8 mouse cellular contexts compared by ENCODE assay signal in genomic region chr12:108249522-108249921, GRCm38 (mm10). TPM values are rescaled to one million over a fixed set of nuclear protein-coding genes. Genes with fewer than 3 reads are reported as not detected.
A peak's percentile ranks its signal among the peaks of the same experiment; 100 is the strongest.
DNase-seq lines count a peak whose midpoint lies in the region; ATAC-seq and TF ChIP-seq lines count a peak whose summit lies in the region.

No protein-coding gene starts in this region.

- H3K9me3 ChIP-seq in forebrain, embryonic 12.5 days: no peaks in the 10 kb centered on the region
- H3K9me3 ChIP-seq in forebrain, embryonic 13.5 days (replicated peaks): no peaks in the 10 kb centered on the region
- H3K9me3 ChIP-seq in intestine, postnatal 0 days (ENCODE audit: control insufficient read depth): no peaks in the 10 kb centered on the region
- no peaks in the 10 kb centered on the region for H3K9me3 ChIP-seq in lung, embryonic 14.5 days (ENCODE audit: low read depth, low read length)

- no peaks in the 10 kb centered on the region for H3K27me3 ChIP-seq in forebrain, embryonic 12.5 days
- H3K27me3 ChIP-seq in forebrain, embryonic 13.5 days: no peaks in the 10 kb centered on the region
- H3K27me3 ChIP-seq in intestine, postnatal 0 days (replicated peaks; ENCODE audit: control insufficient read depth, insufficient read depth, low read length): no peaks in the 10 kb centered on the region
- no peaks in the 10 kb centered on the region for H3K27me3 ChIP-seq in lung, embryonic 14.5 days (ENCODE audit: insufficient read depth, low read length)

- no peak overlapping the region for H3K4me3 ChIP-seq in forebrain, embryonic 12.5 days (replicated peaks)
- no peak overlapping the region for H3K4me3 ChIP-seq in forebrain, embryonic 13.5 days
- H3K4me3 ChIP-seq in intestine, postnatal 0 days (ENCODE audit: low read depth, low read length): no peak overlapping the region
- no peak overlapping the region for H3K4me3 ChIP-seq in lung, embryonic 14.5 days (ENCODE audit: low read depth, low read length)

- 72% methylated on average over 10 of the region's 10 CpGs for WGBS in forebrain, embryonic 12.5 days
- WGBS in forebrain, embryonic 13.5 days: 58% methylated on average over 10 of the region's 10 CpGs
- 30% methylated on average over 10 of the region's 10 CpGs for WGBS in intestine, postnatal 0 days
- 29% methylated on average over 10 of the region's 10 CpGs for WGBS in lung, embryonic 14.5 days

- no peak for TF ChIP-seq CTCF in intestine, postnatal 0 days (IDR thresholded peaks at IDR 0.05; ENCODE audit: low read depth)
- no peak for TF ChIP-seq CTCF in lung, embryonic 14.5 days (IDR thresholded peaks at IDR 0.05; ENCODE audit: low read depth)

- no peak for ATAC-seq in forebrain, embryonic 12.5 days (ENCODE audit: low FRiP score)
- no peak for ATAC-seq in forebrain, embryonic 13.5 days
- ATAC-seq in intestine, postnatal 0 days: peak; percentile 48
- peak; percentile 22 for ATAC-seq in lung, embryonic 14.5 days (ENCODE audit: insufficient read depth)

- peaks cover 72% of the 10 kb centered on the region for H3K4me1 ChIP-seq in forebrain, embryonic 12.5 days
- H3K4me1 ChIP-seq in forebrain, embryonic 13.5 days: peaks cover 69% of the 10 kb centered on the region
- peaks cover 31% of the 10 kb centered on the region for H3K4me1 ChIP-seq in intestine, postnatal 0 days (replicated peaks; ENCODE audit: control insufficient read depth, insufficient read depth, low read length)
- peaks cover 31% of the 10 kb centered on the region for H3K4me1 ChIP-seq in lung, embryonic 14.5 days (ENCODE audit: insufficient read depth)

- no peak overlapping the region for H3K9ac ChIP-seq in forebrain, embryonic 12.5 days
- no peak overlapping the region for H3K9ac ChIP-seq in forebrain, embryonic 13.5 days
- H3K9ac ChIP-seq in intestine, postnatal 0 days (ENCODE audit: low read depth, low read length): no peak overlapping the region
- H3K9ac ChIP-seq in lung, embryonic 14.5 days: no peak overlapping the region

- intact Hi-C loops in gastrocnemius, postnatal 14 days (cut with DNase I; ENCODE audit: low total_unique reads): no loop called here

- H3K4me2 ChIP-seq in forebrain, embryonic 12.5 days: no peak overlapping the region
- no peak overlapping the region for H3K4me2 ChIP-seq in forebrain, embryonic 13.5 days
- H3K4me2 ChIP-seq in intestine, postnatal 0 days (replicated peaks; ENCODE audit: low read depth): peak overlapping the region; percentile 57
- H3K4me2 ChIP-seq in lung, embryonic 14.5 days: peak overlapping the region; percentile 3; the same call in 1 of the 2 replicates

- 0 out of 2 replicates have a peak overlapping the region, but pooled peaks have one; percentile 19 for H3K27ac ChIP-seq in forebrain, embryonic 12.5 days
- no peak overlapping the region; the same call in 1 of the 2 replicates for H3K27ac ChIP-seq in forebrain, embryonic 13.5 days
- peak overlapping the region; percentile 94 for H3K27ac ChIP-seq in intestine, postnatal 0 days (ENCODE audit: low read depth, low read length)
- no peak overlapping the region for H3K27ac ChIP-seq in lung, embryonic 14.5 days (ENCODE audit: low read depth)

- peak; percentile 47 for DNase-seq in gastrocnemius, postnatal 14 days
- peak; percentile 89 for DNase-seq in lung, embryonic 14.5 days
- no peak for DNase-seq in urinary bladder, postnatal 25 days (ENCODE audit: low spot score)
- DNase-seq in urinary bladder, postnatal 10 days (ENCODE audit: low spot score): no peak
- DNase-seq in layer of hippocampus, postnatal 14 days (ENCODE audit: low spot score in 2 of 2): no peak

- H3K36me3 ChIP-seq in forebrain, embryonic 12.5 days (replicated peaks): 0 out of 2 replicates have a peak, but pooled peaks cover 5% of the 10 kb centered on the region
- no peaks in the 10 kb centered on the region for H3K36me3 ChIP-seq in forebrain, embryonic 13.5 days (ENCODE audit: poor library complexity, severe bottlenecking)
- no peaks in the 10 kb centered on the region for H3K36me3 ChIP-seq in intestine, postnatal 0 days (ENCODE audit: control insufficient read depth, insufficient read depth)
- no peaks in the 10 kb centered on the region for H3K36me3 ChIP-seq in lung, embryonic 14.5 days (ENCODE audit: insufficient read depth)

RNA-seq across cellular contexts. Expression of gene Ccdc85c, which starts 25.7 kb away (rescaled TPM):
- 10.7 and 14.7 TPM in 2 replicates for polyA plus RNA-seq in forebrain, embryonic 12.5 days (2016; fragmentation: Nextera tagmentation; extraction: Ambion mirVana)
- 16.2 and 17.4 TPM in 2 replicates for polyA plus RNA-seq in forebrain, embryonic 13.5 days (2015; fragmentation: Nextera tagmentation; extraction: Ambion mirVana)
- 1 to 10 TPM; 5.4 to 5.7 TPM for total RNA-seq in gastrocnemius, postnatal 14 days (2021)
- polyA plus RNA-seq in intestine, postnatal 0 days (2015; fragmentation: Nextera tagmentation; extraction: Ambion mirVana): 10.1 and 12.0 TPM in 2 replicates
- polyA plus RNA-seq in lung, embryonic 14.5 days (2014; fragmentation: Nextera tagmentation; extraction: Ambion mirVana): 8.3 and 8.6 TPM in 2 replicates
- total RNA-seq in layer of hippocampus, postnatal 14 days (2021): 10 to 100 TPM; 55.9 to 57.4 TPM

RNA-seq across cellular contexts. Expression of gene Hhipl1, which starts 56.5 kb away (rescaled TPM):
- polyA plus RNA-seq in forebrain, embryonic 12.5 days (2016; fragmentation: Nextera tagmentation; extraction: Ambion mirVana): 3.3 and 3.5 TPM in 2 replicates
- polyA plus RNA-seq in forebrain, embryonic 13.5 days (2015; fragmentation: Nextera tagmentation; extraction: Ambion mirVana): 2.5 and 2.7 TPM in 2 replicates
- 1 to 10 TPM in 1 of 2 experiments, under 1 TPM in 1; 0.55 to 1.2 TPM for total RNA-seq in gastrocnemius, postnatal 14 days (2021)
- 0.20 TPM in 2 replicates for polyA plus RNA-seq in intestine, postnatal 0 days (2015; fragmentation: Nextera tagmentation; extraction: Ambion mirVana)
- 0.76 and 0.82 TPM in 2 replicates for polyA plus RNA-seq in lung, embryonic 14.5 days (2014; fragmentation: Nextera tagmentation; extraction: Ambion mirVana)
- total RNA-seq in layer of hippocampus, postnatal 14 days (2021): 1 to 10 TPM; 4.1 to 5.2 TPM

Comparison
In these comparisons a context has a peak if more than half of its experiments do, and no peak if none do; other contexts are left out.
1. H3K27ac ChIP-seq: peak in forebrain, embryonic 12.5 days (single experiment) and intestine, postnatal 0 days (single experiment); none in forebrain, embryonic 13.5 days (single experiment) and lung, embryonic 14.5 days (single experiment).
2. ATAC-seq: peak in intestine, postnatal 0 days (single experiment) and lung, embryonic 14.5 days (single experiment); none in forebrain, embryonic 12.5 days (single experiment) and forebrain, embryonic 13.5 days (single experiment).
3. H3K4me2 ChIP-seq: peak in intestine, postnatal 0 days (single experiment) and lung, embryonic 14.5 days (single experiment); none in forebrain, embryonic 12.5 days (single experiment) and forebrain, embryonic 13.5 days (single experiment).
4. DNase-seq: peak in gastrocnemius, postnatal 14 days (single experiment) and lung, embryonic 14.5 days (single experiment); none in urinary bladder, postnatal 25 days (single experiment), urinary bladder, postnatal 10 days (single experiment) and layer of hippocampus, postnatal 14 days (0 of 2).